Mouse (Mus musculus) erythroblast, embryonic 14.5 days (primary cell): ENCODE measurements around the gene Slc9a3r1.

Experiments used
- GATA1 ChIP-seq: IDR thresholded peaks from 2 replicates; pipeline ENCODE4 v1.6.1; 2012; ENCODE audit warnings: low read length, inconsistent platforms, mixed read lengths
- TAL1 ChIP-seq: IDR thresholded peaks from 3 replicates; pipeline ENCODE4 v1.6.1; 2012; ENCODE audit warnings: low read length, inconsistent platforms, mixed read lengths

GRCm38 (mm10) chr11:115171125-115171524 is 8.0 kb downstream of the Slc9a3r1 start:
- no peak for TF ChIP-seq TAL1
- no peak for TF ChIP-seq GATA1
